Mouse (Mus musculus) adrenal gland, postnatal 10 days (tissue): ENCODE measurements around the gene Gm21962. TPM values are rescaled to one million over a fixed set of nuclear protein-coding genes. Genes with fewer than 3 reads are reported as not detected.

ENCODE experiments used
- DNase-seq: peaks from one replicate; pipeline ENCODE4 v3.0.0; 2021; ENCODE audit warnings: mixed read lengths
- microRNA-seq: library from miRNA; unstranded; fragments of <30 nt; microRNA quantifications from one replicate; pipeline ENCODE4 v1.2.0, GENCODE M21; 2021
- total RNA-seq, 2 experiments: library from RNA; stranded (reverse); gene quantifications; 2 replicates each; pipeline ENCODE4 v1.2.3; 2021

Gm21962 gene
- total RNA-seq, 2 experiments from 2014 or later, result not detected

DNA sequence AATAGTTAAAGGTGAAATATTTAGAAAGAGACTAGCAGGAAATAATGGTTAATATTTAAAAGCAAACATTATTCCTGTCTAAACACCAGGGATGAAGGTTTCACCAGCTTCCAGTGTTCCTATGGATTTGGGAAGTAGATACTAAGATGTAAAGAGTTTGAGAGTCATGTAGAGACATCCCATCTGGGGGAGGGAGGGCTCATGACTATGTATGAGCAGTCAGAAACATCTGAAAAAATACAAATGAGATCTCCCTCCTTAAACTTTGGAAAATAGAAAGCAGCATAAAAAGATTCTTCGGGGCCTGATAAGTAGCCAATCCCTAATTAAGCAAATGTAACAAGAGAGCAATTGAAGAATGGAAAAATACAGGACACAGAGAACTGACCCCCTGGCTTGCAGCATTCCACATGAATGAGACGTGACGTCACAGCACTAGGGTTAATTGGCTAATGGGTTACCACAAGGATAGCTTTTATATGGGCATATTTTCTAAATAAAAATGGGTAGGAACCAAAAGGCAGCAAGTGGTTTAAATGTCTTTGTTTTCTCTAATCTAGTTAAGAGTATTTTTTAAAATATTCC, 45.3 kb downstream of the Gm21962 start:
- DNase-seq, result no peak

Small RNA genes lying within 50 kb of the gene (microRNA-seq; reads per million reads assigned to microRNA genes)
- gene Gm22468, result not detected

Other genes starting within 250 kb of the Gm21962 start
- 10 to 100 TPM in 1 of 2 experiments, 1 to 10 TPM in 1; 2.6 to 14.1 TPM for gene Ddit4l, start 49.9 kb upstream of the Gm21962 start, total RNA-seq
- gene H2afz, start 193.0 kb downstream of the Gm21962 start, total RNA-seq, result 100 to 1,000 TPM; 246 to 278 TPM
- 10 to 100 TPM; 15.3 to 16.3 TPM for gene Dnajb14, start 196.2 kb downstream of the Gm21962 start, total RNA-seq
- gene Lamtor3, start 247.0 kb downstream of the Gm21962 start, total RNA-seq, result 10 to 100 TPM; 68.6 to 72.0 TPM